Mouse (Mus musculus) intestine, postnatal 0 days (tissue): ENCODE measurements around the gene B4galt1. TPM values are rescaled to one million over a fixed set of nuclear protein-coding genes. Genes with fewer than 3 reads are reported as not detected.

Source experiments
- ATAC-seq: fragments of 200-750 bp; cut with Nextera tagmentation; 2 replicates; pipeline ENCODE4 v1.8.0; 2017; ENCODE audit warnings: mild to moderate bottlenecking, moderate TSS enrichment, moderate library complexity
- H3K27ac ChIP-seq: fragments of 300-500 bp; sonication (generic); 2 replicates; pipeline ENCODE4 v1.5.1; 2014; ENCODE audit warnings: mild to moderate bottlenecking, low read depth, low read length, moderate library complexity
- H3K27me3 ChIP-seq: fragments of 300-500 bp; sonication (generic); replicated peaks from 2 replicates; pipeline ENCODE4 v1.6.1; 2014; ENCODE audit warnings: low read length, mixed read lengths; ENCODE audit not compliant: control insufficient read depth, insufficient read depth
- H3K36me3 ChIP-seq: fragments of 300-500 bp; sonication (generic); 2 replicates; pipeline ENCODE4 v1.6.1; 2014; ENCODE audit warnings: mild to moderate bottlenecking, moderate library complexity; ENCODE audit not compliant: control insufficient read depth, insufficient read depth
- H3K4me1 ChIP-seq: fragments of 300-500 bp; sonication (generic); replicated peaks from 2 replicates; pipeline ENCODE4 v1.6.1; 2014; ENCODE audit warnings: antibody characterized with exemption, low read length, mixed read lengths; ENCODE audit not compliant: control insufficient read depth, insufficient read depth
- H3K4me2 ChIP-seq: fragments of 300-500 bp; sonication (generic); replicated peaks from 2 replicates; pipeline ENCODE4 v1.6.1; 2014; ENCODE audit warnings: low read depth, mild to moderate bottlenecking, moderate library complexity
- H3K4me3 ChIP-seq: fragments of 300-500 bp; sonication (generic); 2 replicates; pipeline ENCODE4 v1.5.1; 2014; ENCODE audit warnings: low read depth, low read length
- H3K9ac ChIP-seq: fragments of 300-500 bp; sonication (generic); 2 replicates; pipeline ENCODE4 v1.6.1; 2014; ENCODE audit warnings: mild to moderate bottlenecking, low read depth, low read length
- H3K9me3 ChIP-seq: fragments of 300-500 bp; sonication (generic); 2 replicates; pipeline ENCODE4 v1.6.1; 2016; ENCODE audit warnings: mixed run types; ENCODE audit not compliant: control insufficient read depth
- CTCF ChIP-seq: sonication (generic); IDR thresholded peaks from 2 replicates; pipeline ENCODE4 v1.5.1; 2016; ENCODE audit warnings: low read depth, mild to moderate bottlenecking, control low read depth, antibody characterized with exemption, moderate library complexity
- WGBS: fragments of 180-500 bp; shearing (Covaris S2); extraction: QIAGEN DNeasy Blood & Tissue Kit; methylation state at CpG from one replicate; pipeline ENCODE4 v1.1.7; 2014; 5-methylcytosine and 5-hydroxymethylcytosine counted together
- polyA plus RNA-seq: library from polyadenylated mRNA; unstranded; fragments of >200 nt; fragmentation: Nextera tagmentation; extraction: Ambion mirVana; gene quantifications from 2 replicates; pipeline ENCODE4 v1.2.1, GENCODE M21; 2015

Gene B4galt1
- polyA plus RNA-seq = 15.3 and 15.5 TPM in 2 replicates

DNA sequence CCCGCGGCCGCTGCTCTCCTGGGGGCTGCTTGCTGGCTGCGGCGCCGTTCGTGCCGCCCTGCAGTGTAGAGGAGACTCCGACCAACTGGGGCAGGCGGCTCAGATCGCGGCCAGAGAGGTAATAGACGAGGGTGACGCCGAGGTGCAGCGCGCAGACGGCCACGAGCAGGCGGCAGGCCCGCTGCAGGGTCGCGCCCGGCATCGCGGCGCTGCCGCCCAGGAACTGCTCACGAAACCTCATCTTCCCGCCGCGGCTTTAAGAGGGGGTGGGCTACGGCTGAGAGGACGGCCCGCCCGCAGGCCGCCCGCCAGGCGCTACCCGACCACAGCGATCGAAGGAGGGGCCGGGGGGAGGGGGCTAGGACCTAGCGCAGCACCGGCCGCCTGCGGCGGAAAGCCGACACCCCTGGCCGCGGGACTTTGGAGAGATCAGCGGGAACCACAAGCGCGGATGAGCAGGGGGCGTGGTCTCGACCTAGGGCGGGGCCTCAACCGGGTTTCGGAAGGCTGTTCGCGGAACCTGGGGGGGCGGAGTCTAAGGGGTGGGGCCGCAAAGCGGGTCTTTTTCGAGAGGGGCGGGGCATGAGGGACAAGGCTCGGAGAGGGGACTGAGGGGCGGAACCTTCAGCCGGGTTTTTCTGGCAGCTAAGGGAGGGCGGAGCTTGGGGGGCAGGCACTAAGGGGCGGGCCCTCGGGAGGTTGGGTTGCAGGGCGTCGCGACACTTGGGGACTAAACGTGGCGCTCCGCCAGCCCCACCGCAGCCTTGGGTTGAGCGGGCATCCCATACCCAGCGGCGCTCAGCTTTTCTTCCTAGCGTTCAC, at the start of gene B4galt1:
B4galt1 (minus strand) TSS at position 441 of the 822 bp plus-strand sequence.
- H3K4me2 ChIP-seq = peak within 1 kb of the TSS; percentile 84
- H3K9ac ChIP-seq = peak within 1 kb of the TSS; percentile 77
- H3K9me3 ChIP-seq = no peaks in the 10 kb centered on the region
- no peaks in the 10 kb centered on the region; the same call in 1 of the 2 replicates for H3K36me3 ChIP-seq
- H3K4me3 ChIP-seq = peak within 1 kb of the TSS; percentile 71
- under 1% methylated on average over 83 of the region's 83 CpGs for WGBS
- no peaks in the 10 kb centered on the region for H3K4me1 ChIP-seq
- H3K27ac ChIP-seq = peak within 1 kb of the TSS; percentile 86
- ATAC-seq = peak; percentile 89
- 0 out of 2 replicates have a peak, but pooled peaks cover 4% of the 10 kb centered on the region for H3K27me3 ChIP-seq
- TF ChIP-seq CTCF = peak; percentile 7; the same call in 1 of the 2 replicates

DNA sequence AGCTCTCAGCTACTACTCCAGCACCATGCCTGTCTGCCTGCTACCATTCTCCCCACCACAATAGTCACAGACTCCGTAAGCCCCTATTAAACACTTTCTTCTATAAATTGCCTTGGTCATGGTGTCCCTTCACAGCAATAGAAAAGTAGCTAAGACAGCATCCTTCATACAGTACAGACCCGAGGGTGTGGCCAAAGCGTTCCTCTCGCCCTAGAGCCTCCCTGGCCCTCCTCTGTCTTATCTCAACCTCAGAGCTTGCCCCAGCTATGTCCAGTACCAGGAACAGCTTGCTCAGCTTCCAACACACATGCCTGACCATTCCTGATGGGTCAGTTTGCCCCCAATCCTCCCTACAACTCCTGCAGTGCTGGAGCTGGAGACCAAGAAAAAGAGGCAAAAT, 46.8 kb upstream of the B4galt1 start:
- 0 out of 2 replicates have a peak, but pooled peaks cover 6% of the 10 kb centered on the region for H3K9me3 ChIP-seq
- no peak for TF ChIP-seq CTCF
- H3K27me3 ChIP-seq = peaks cover 29% of the 10 kb centered on the region; the same call in 1 of the 2 replicates
- no peak overlapping the region for H3K27ac ChIP-seq
- no peak for ATAC-seq
- H3K36me3 ChIP-seq = no peaks in the 10 kb centered on the region; the same call in 1 of the 2 replicates
- H3K4me2 ChIP-seq = no peak overlapping the region
- H3K4me1 ChIP-seq = no peaks in the 10 kb centered on the region
- 91% methylated on average over 4 of the region's 4 CpGs for WGBS
- no peak overlapping the region for H3K4me3 ChIP-seq
- H3K9ac ChIP-seq = no peak overlapping the region

DNA sequence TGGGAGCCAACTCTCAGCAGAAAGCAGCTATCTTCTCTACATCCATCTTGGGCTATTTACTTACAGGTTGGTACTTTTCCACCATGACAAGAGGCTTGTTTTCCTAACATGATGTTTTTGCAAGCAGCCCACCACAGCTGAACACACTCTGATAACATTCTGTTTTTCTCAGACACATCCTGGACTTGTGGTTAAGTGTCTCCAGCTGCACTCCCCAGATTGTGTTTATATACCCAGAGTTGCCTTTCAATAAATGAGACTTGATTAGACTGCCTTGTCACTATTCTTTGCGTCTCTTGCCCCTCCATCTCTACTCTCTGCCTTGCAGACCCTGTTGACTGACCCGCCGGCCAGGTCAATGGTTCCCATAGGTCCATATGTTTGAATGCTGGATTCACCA, 46.3 kb upstream of the B4galt1 start:
- Histone ChIP-seq H3K9me3 (0 out of 2 replicates have a peak, but pooled peaks cover 6% of the 10 kb centered on the region), H3K4me2 (no peak overlapping the region), H3K9ac (no peak overlapping the region), H3K4me1 (no peaks in the 10 kb centered on the region), H3K27ac (no peak overlapping the region), H3K27me3 (peaks cover 29% of the 10 kb centered on the region; the same call in 1 of the 2 replicates), H3K4me3 (no peak overlapping the region), H3K36me3 (no peaks in the 10 kb centered on the region; the same call in 1 of the 2 replicates)
- 91% methylated on average over 3 of the region's 3 CpGs for WGBS
- TF ChIP-seq CTCF = no peak
- no peak for ATAC-seq

DNA sequence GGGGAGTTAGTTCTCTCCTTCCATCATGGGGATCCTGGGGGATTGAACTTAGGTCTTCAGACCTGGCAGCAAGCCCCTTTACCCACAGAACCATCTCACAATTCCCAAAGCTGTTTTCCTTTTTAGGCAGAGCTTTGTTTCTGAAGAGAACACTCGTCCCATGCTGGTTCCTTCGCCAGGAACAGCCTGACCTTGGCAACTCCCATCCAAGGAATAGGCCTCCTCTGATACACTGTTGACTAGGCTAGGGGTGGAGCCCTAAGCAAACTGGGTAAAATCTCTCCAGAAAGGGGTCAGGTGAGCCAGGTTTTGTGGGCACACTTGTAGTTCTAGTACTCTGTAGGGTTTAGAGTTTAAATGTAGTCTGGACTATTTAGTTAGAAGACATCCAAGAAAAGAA, 45.5 kb upstream of the B4galt1 start:
- no peak overlapping the region for H3K27ac ChIP-seq
- no peak overlapping the region for H3K9ac ChIP-seq
- 0 out of 2 replicates have a peak, but pooled peaks cover 6% of the 10 kb centered on the region for H3K9me3 ChIP-seq
- no peaks in the 10 kb centered on the region; the same call in 1 of the 2 replicates for H3K36me3 ChIP-seq
- no peaks in the 10 kb centered on the region for H3K4me1 ChIP-seq
- H3K4me2 ChIP-seq = no peak overlapping the region
- 68% methylated on average over 2 of the region's 2 CpGs for WGBS
- no peak for ATAC-seq
- no peak for TF ChIP-seq CTCF
- H3K4me3 ChIP-seq = no peak overlapping the region
- H3K27me3 ChIP-seq = peaks cover 24% of the 10 kb centered on the region; the same call in 1 of the 2 replicates

DNA sequence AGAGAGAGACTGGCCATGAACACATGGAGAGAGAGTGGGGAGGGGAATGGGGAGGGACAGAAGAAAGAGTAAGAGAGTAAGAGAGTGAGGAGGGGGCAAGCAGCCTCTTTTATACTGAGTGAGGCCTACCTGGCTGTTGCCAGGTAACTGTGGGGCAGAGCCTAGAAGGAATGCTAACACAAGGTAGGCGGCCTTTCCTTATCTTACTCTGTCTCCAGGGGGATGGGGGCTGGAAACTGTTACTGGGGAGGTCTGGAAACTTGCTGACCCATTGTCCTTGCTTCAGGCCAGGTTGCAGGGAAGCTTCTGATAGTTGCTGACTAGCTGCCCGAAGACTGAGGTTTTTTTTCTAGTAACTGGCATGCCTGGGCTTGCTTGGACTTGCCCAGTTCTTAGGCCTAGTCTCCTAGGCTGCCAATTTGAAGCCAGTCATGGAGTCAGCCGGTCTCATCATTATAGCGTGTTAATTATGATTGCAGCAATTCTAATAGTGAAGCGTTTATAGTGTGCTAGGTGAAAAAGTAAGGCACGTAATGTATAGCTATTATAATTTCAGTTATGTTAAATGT, 44.8 kb upstream of the B4galt1 start:
- H3K4me3 ChIP-seq = no peak overlapping the region
- H3K4me2 ChIP-seq = no peak overlapping the region
- peaks cover 26% of the 10 kb centered on the region; the same call in 1 of the 2 replicates for H3K27me3 ChIP-seq
- 0 out of 2 replicates have a peak, but pooled peaks cover 6% of the 10 kb centered on the region for H3K9me3 ChIP-seq
- 87% methylated on average over 6 of the region's 6 CpGs for WGBS
- H3K36me3 ChIP-seq = no peaks in the 10 kb centered on the region; the same call in 1 of the 2 replicates
- TF ChIP-seq CTCF = no peak
- no peak for ATAC-seq
- H3K9ac ChIP-seq = no peak overlapping the region
- H3K4me1 ChIP-seq = no peaks in the 10 kb centered on the region
- H3K27ac ChIP-seq = no peak overlapping the region

- Histone ChIP-seq H3K36me3 (no peaks in the 10 kb centered on the region; the same call in 1 of the 2 replicates), H3K4me2 (no peak overlapping the region), H3K27me3 (peaks cover 37% of the 10 kb centered on the region), H3K27ac (no peak overlapping the region), H3K4me1 (no peaks in the 10 kb centered on the region), H3K4me3 (no peak overlapping the region), H3K9ac (no peak overlapping the region), H3K9me3 (0 out of 2 replicates have a peak, but pooled peaks cover 6% of the 10 kb centered on the region)
- ATAC-seq = no peak
- WGBS = 95% methylated on average over 2 of the region's 2 CpGs
- TF ChIP-seq CTCF = peak; percentile 34
Observed at GRCm38 (mm10) chr4:40895646-40896045, 41.8 kb upstream of the B4galt1 start.
